Mouse (Mus musculus): Measurements from ENCODE around the gene Pcdh10. TPM values are rescaled to one million over a fixed set of nuclear protein-coding genes. Genes with fewer than 3 reads are reported as not detected.
A peak's percentile ranks its signal among the peaks of the same experiment; 100 is the strongest.

Gene Pcdh10
- total and polyA plus RNA-seq, 3 experiments = not detected

- TF ChIP-seq TCF12 (IDR thresholded peaks at IDR 0.05; ENCODE audit: low read depth, low read length) (no peak), ZC3H11A (IDR thresholded peaks at IDR 0.05; ENCODE audit: low read depth, low read length) (peak; percentile 18; the same call in 1 of the 2 replicates)
- Histone ChIP-seq H3K27me3 (ENCODE audit: control insufficient read depth in 1 of 2, insufficient read depth in 2 of 2, low read length in 2 of 2) (no peaks in the 10 kb centered on the region), H3K79me2 (ENCODE audit: control insufficient read depth, insufficient read depth, low read length, poor library complexity) (no peaks in the 10 kb centered on the region)
These were observed 9.2 kb upstream of the Pcdh10 start for GRCm38 (mm10) chr3:45368952-45369351.

DNA sequence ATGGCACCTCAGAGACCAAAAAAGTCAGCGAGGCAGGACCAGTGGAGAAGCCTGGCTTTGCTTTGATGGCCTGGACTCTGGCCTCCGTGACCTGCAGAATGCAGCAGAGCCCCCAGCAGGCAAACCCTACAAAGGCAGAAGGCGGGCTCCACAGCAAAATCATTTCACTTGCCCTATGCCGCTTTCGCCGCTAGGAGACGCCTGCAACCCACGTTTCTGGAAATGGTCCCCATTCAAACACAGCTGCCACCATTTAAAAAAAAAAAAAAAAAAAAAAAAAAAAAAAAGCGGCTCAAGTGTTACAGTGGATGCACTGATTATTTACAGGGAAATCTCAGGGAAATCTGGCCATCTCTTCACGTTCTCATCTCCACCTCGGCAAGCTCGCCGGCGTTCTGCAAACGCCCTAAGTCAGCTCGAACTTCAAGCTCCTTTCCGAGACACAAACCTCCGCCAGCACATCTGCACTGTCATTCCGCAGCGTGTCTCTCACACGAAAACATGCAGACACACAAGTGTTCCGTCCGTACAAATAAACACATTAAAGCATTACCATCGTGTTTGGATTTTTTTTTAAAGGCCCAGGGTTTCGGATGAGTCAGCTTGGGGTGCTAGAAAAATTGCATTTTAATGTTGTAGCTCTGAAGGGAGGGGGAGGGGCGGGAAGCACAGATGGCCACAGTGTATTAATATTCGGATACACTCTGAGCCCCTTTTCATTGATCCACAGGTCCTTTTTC lies 2.3 kb upstream of the Pcdh10 start:
- no peak overlapping the region for H3K27ac ChIP-seq (ENCODE audit: control insufficient read depth, low read depth, low read length)
- no peak overlapping the region for H3K4me3 ChIP-seq (ENCODE audit: control insufficient read depth in 1 of 2, insufficient read depth in 1 of 2, low read depth in 2 of 2, low read length in 2 of 2)
- no peaks in the 10 kb centered on the region for H3K27me3 ChIP-seq (ENCODE audit: control insufficient read depth in 1 of 2, insufficient read depth in 2 of 2, low read length in 2 of 2)
- H3K36me3 ChIP-seq (ENCODE audit: control insufficient read depth in 1 of 2, insufficient read depth in 2 of 2, low read length in 2 of 2) = no peaks in the 10 kb centered on the region
- DNase-seq (ENCODE audit: low read depth, low spot score) = no peak
- no peaks in the 10 kb centered on the region for H3K9me3 ChIP-seq (replicated peaks; ENCODE audit: insufficient read depth, low read length)
- no peaks in the 10 kb centered on the region for H3K4me1 ChIP-seq (ENCODE audit: control insufficient read depth in 1 of 2, insufficient read depth in 2 of 2, low read length in 2 of 2)
- TF ChIP-seq POLR2AphosphoS5 (IDR thresholded peaks at IDR 0.05; ENCODE audit: borderline replicate concordance, low read depth, low read length) (no peak), CTCF (IDR thresholded peaks at IDR 0.05 in 2 of 3, conservative IDR thresholded peaks at IDR 0.05 in 1 of 3; ENCODE audit: control insufficient read depth in 1 of 3, insufficient read depth in 1 of 3, low read depth in 2 of 3, low read length in 3 of 3, poor library complexity in 1 of 3, severe bottlenecking in 1 of 3) (peak in 1 of 3 experiments; percentile 15; a peak in 1 of 6 replicates), ZNF384 (IDR thresholded peaks at IDR 0.05; ENCODE audit: low read depth, low read length) (0 out of 2 replicates have a peak, but pooled peaks have one; percentile 31)
- no peaks in the 10 kb centered on the region for H3K79me2 ChIP-seq (ENCODE audit: control insufficient read depth, insufficient read depth, low read length, poor library complexity)
- H3K9ac ChIP-seq (ENCODE audit: control insufficient read depth, low read depth, low read length, poor library complexity, severe bottlenecking) = no peak overlapping the region

More at GRCm38 (mm10) chr3:45368952-45369351, 9.2 kb upstream of the Pcdh10 start:
- no peak for DNase-seq (ENCODE audit: low read depth, low spot score)
- Histone ChIP-seq H3K4me3 (ENCODE audit: control insufficient read depth in 1 of 2, insufficient read depth in 1 of 2, low read depth in 2 of 2, low read length in 2 of 2) (no peak overlapping the region), H3K36me3 (ENCODE audit: control insufficient read depth in 1 of 2, insufficient read depth in 2 of 2, low read length in 2 of 2) (no peaks in the 10 kb centered on the region), H3K9me3 (replicated peaks; ENCODE audit: insufficient read depth, low read length) (no peaks in the 10 kb centered on the region), H3K9ac (ENCODE audit: control insufficient read depth, low read depth, low read length, poor library complexity, severe bottlenecking) (no peak overlapping the region), H3K27ac (ENCODE audit: control insufficient read depth, low read depth, low read length) (no peak overlapping the region), H3K4me1 (ENCODE audit: control insufficient read depth in 1 of 2, insufficient read depth in 2 of 2, low read length in 2 of 2) (no peaks in the 10 kb centered on the region)

DNA sequence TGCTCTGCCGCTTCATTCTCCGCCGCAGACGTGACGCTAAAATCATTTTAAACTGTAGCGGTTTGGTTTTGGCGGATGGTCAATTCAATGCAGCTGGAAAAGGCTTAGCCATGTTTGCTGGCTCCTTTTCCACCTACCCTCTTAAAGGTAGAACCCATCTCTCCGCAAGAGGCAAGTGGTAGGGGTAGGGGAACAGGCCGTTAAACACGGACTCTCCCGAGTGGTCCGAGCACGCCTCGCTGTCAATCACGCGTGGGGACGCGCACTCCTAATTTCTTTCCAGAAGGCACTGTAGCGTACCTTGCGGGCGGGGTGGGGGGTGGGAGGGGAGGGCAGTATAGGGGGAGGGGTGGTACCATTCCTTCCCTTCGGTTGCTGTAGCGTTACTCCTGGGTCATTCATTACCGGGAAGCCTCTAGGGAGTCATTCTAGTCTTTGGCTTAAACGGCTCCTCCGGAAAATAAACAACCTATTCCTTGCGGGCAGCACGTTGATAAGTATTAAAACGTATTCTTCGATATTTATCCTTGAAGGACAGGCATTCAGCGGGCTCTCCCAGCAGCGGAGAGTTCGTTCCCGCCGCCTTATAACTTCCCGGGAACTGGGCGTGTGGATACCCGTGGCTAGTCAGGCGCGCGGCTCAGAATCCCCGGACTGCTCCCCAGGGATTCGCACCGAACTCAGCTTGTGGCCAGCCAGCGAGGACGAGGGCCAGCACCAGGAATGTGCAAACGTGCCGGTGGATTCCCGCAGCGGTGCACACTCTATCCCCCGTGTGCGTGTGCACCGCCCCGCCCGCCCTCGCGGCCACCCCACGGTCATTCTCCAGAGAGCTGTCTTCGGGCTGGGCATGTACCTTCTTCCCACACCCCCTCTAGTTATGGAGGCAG lies 1.5 kb upstream of the Pcdh10 start:
- no peak overlapping the region for H3K9ac ChIP-seq (ENCODE audit: control insufficient read depth, low read depth, low read length, poor library complexity, severe bottlenecking)
- no peak for TF ChIP-seq KAT2A (conservative IDR thresholded peaks at IDR 0.05; ENCODE audit: low read depth, low read length)
- no peak for TF ChIP-seq ELF1 (IDR thresholded peaks at IDR 0.05; ENCODE audit: low read depth, low read length)
- no peak for TF ChIP-seq MYB (IDR thresholded peaks at IDR 0.05; ENCODE audit: low read depth, low read length)
- TF ChIP-seq GATA1 (IDR thresholded peaks at IDR 0.05; ENCODE audit: low read depth, low read length) = no peak
- TF ChIP-seq CHD2 (IDR thresholded peaks at IDR 0.05; ENCODE audit: low read length) = no peak
- TF ChIP-seq MYC (IDR thresholded peaks at IDR 0.05; ENCODE audit: low read depth, low read length) = no peak
- no peak for TF ChIP-seq EP300 (IDR thresholded peaks at IDR 0.05; ENCODE audit: low read depth in 1 of 2, low read length in 2 of 2)
- TF ChIP-seq TAL1 (IDR thresholded peaks at IDR 0.05; ENCODE audit: low read length) = no peak
- no peak for TF ChIP-seq POLR2A (IDR thresholded peaks at IDR 0.05; ENCODE audit: control insufficient read depth in 1 of 2, insufficient read depth in 1 of 2, low read depth in 1 of 2, low read length in 2 of 2, poor library complexity in 1 of 2)
- TF ChIP-seq GABPA (IDR thresholded peaks at IDR 0.05; ENCODE audit: low read depth, low read length) = no peak
- TF ChIP-seq POLR2AphosphoS5 (IDR thresholded peaks at IDR 0.05; ENCODE audit: borderline replicate concordance, low read depth, low read length) = no peak
- TF ChIP-seq BHLHE40 (IDR thresholded peaks at IDR 0.05; ENCODE audit: borderline replicate concordance, low read depth, low read length) = no peak
- TF ChIP-seq E2F4 (IDR thresholded peaks at IDR 0.05; ENCODE audit: borderline replicate concordance, low read depth, low read length) = no peak
- TF ChIP-seq MEF2A (IDR thresholded peaks at IDR 0.05; ENCODE audit: extremely low read depth, insufficient replicate concordance, low read depth, low read length, poor library complexity, severe bottlenecking) = no peak
- no peaks in the 10 kb centered on the region for H3K4me1 ChIP-seq (ENCODE audit: control insufficient read depth in 1 of 2, insufficient read depth in 2 of 2, low read length in 2 of 2)
- H3K36me3 ChIP-seq (ENCODE audit: control insufficient read depth in 1 of 2, insufficient read depth in 2 of 2, low read length in 2 of 2) = no peaks in the 10 kb centered on the region
- H3K9me3 ChIP-seq (replicated peaks; ENCODE audit: insufficient read depth, low read length) = no peaks in the 10 kb centered on the region
- no peak overlapping the region for H3K4me3 ChIP-seq (ENCODE audit: control insufficient read depth in 1 of 2, insufficient read depth in 1 of 2, low read depth in 2 of 2, low read length in 2 of 2)
- no peaks in the 10 kb centered on the region for H3K79me2 ChIP-seq (ENCODE audit: control insufficient read depth, insufficient read depth, low read length, poor library complexity)
- H3K27ac ChIP-seq (ENCODE audit: control insufficient read depth, low read depth, low read length) = no peak overlapping the region
- H3K27me3 ChIP-seq (ENCODE audit: control insufficient read depth in 1 of 2, insufficient read depth in 2 of 2, low read length in 2 of 2) = no peaks in the 10 kb centered on the region
- no peak for DNase-seq (ENCODE audit: low read depth, low spot score)

Data from MEL (cell line).